Mouse (Mus musculus) liver, embryonic 14.5 days (tissue): ENCODE measurements around the gene Rassf3.

Experiments used
- CTCF ChIP-seq: IDR thresholded peaks from 2 replicates; pipeline ENCODE4 v1.5.1; 2016; ENCODE audit warnings: antibody characterized with exemption, low read depth, control low read depth
- EP300 ChIP-seq: IDR thresholded peaks from 2 replicates; pipeline ENCODE4 v1.6.1; 2016; ENCODE audit warnings: antibody characterized with exemption, low read depth

- no peak for TF ChIP-seq CTCF
- TF ChIP-seq EP300: no peak
These were observed 75.1 kb downstream of the Rassf3 start for GRCm38 (mm10) chr10:121401005-121401404.
